Mouse (Mus musculus): ENCODE data around the gene Kcnh4.

GRCm38 (mm10) chr11:100728601-100729000, 31.1 kb downstream of the Kcnh4 start:
- TF ChIP-seq CTCF (IDR thresholded peaks at IDR 0.05; ENCODE audit: low read depth, low read length): no peak
- TF ChIP-seq TAL1 (conservative IDR thresholded peaks at IDR 0.05; ENCODE audit: low read depth, low read length): no peak

Data from G1E (cell line).